Mouse (Mus musculus) forebrain, embryonic 11.5 days (tissue): Measurements from ENCODE around the gene Gm29094. TPM values are rescaled to one million over a fixed set of nuclear protein-coding genes. Genes with fewer than 3 reads are reported as not detected.
"Not testable (repeated sequence)": the region's sequence is repeated elsewhere in the genome, so short reads cannot be mapped to it uniquely, and the experiment has no call there.

Source experiments
- ATAC-seq: fragments of 200-750 bp; cut with Nextera tagmentation; replicated peaks from 2 replicates; pipeline ENCODE4 v1.8.0; 2017; ENCODE audit warnings: moderate TSS enrichment; ENCODE audit not compliant: low FRiP score
- DNase-seq: peaks from one replicate; pipeline ENCODE4 v3.0.0-alpha.2; 2017; ENCODE audit warnings: low spot score
- H3K27ac ChIP-seq: fragments of 300-500 bp; sonication (generic); 2 replicates; pipeline ENCODE4 v1.5.1; 2014; ENCODE audit warnings: low read depth, low read length
- H3K27me3 ChIP-seq: fragments of 300-500 bp; sonication (generic); 2 replicates; pipeline ENCODE4 v1.6.1; 2014; ENCODE audit warnings: mild to moderate bottlenecking, low read length, mixed read lengths; ENCODE audit not compliant: control insufficient read depth, insufficient read depth
- H3K36me3 ChIP-seq: fragments of 300-500 bp; sonication (generic); 2 replicates; pipeline ENCODE4 v1.6.1; 2014; ENCODE audit warnings: mild to moderate bottlenecking, low read length, moderate library complexity, mixed read lengths; ENCODE audit not compliant: control insufficient read depth, insufficient read depth
- H3K4me1 ChIP-seq: fragments of 300-500 bp; sonication (generic); replicated peaks from 2 replicates; pipeline ENCODE4 v1.6.1; 2014; ENCODE audit warnings: low read length, mixed read lengths; ENCODE audit not compliant: control insufficient read depth, insufficient read depth
- H3K4me2 ChIP-seq: fragments of 300-500 bp; sonication (generic); 2 replicates; pipeline ENCODE4 v1.6.1; 2014; ENCODE audit warnings: low read depth, mild to moderate bottlenecking, low read length, moderate library complexity, mixed read lengths; ENCODE audit not compliant: severe bottlenecking
- H3K4me3 ChIP-seq: fragments of 300-500 bp; sonication (generic); 2 replicates; pipeline ENCODE4 v1.5.1; 2014; ENCODE audit warnings: low read depth, low read length
- H3K9ac ChIP-seq: fragments of 300-500 bp; sonication (generic); 2 replicates; pipeline ENCODE4 v1.6.1; 2014; ENCODE audit warnings: low read length
- H3K9me3 ChIP-seq: fragments of 300-500 bp; sonication (generic); 2 replicates; pipeline ENCODE4 v1.6.1; 2016; ENCODE audit warnings: low read length, mixed read lengths; ENCODE audit not compliant: control insufficient read depth
- WGBS: fragments of 180-500 bp; shearing (Covaris S2); extraction: QIAGEN DNeasy Blood & Tissue Kit; methylation state at CpG from one replicate; pipeline ENCODE4 v1.1.7; 2014; 5-methylcytosine and 5-hydroxymethylcytosine counted together
- polyA plus RNA-seq: library from polyadenylated mRNA; unstranded; fragments of >200 nt; fragmentation: Nextera tagmentation; extraction: Ambion mirVana; gene quantifications from 2 replicates; pipeline ENCODE4 v1.2.1, GENCODE M21; 2014

The Gm29094 gene
- polyA plus RNA-seq = 0.33 and 1.3 TPM in 2 replicates

DNA sequence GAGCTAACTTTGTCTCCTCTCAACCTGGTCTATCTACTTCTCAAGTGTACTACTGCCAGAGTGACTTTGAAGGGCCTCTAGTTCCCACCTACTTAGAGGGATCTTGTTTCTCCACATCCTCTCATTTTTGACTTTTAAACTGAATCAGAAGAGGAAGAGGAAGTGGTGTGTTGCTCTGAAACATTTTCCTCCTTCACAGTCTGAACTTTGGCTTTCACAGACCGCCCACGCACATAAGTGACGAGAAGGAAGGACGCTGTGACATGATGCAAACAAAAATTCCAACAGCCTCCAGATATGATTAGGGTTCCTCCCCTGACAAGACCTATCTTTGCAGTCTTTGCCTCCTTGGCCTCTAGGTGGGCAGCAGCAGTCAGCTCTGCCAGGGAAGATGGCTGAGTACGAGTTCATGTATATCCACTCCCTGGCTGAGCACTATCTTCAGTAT lies at the start of gene Gm29094, which contains the start of gene Bcl2a1b:
Gene Gm29094 (plus strand): TSS at position 411 of the 448 bp plus-strand sequence.
Gene Bcl2a1b (plus strand): TSS at position 241 of the 448 bp plus-strand sequence.
- 92% methylated on average over 5 of the region's 5 CpGs for WGBS
- not testable (repeated sequence) for H3K4me2 ChIP-seq, H3K27me3 ChIP-seq, H3K4me1 ChIP-seq, H3K36me3 ChIP-seq, H3K9ac ChIP-seq, DNase-seq, ATAC-seq, H3K27ac ChIP-seq, H3K9me3 ChIP-seq, H3K4me3 ChIP-seq

DNA sequence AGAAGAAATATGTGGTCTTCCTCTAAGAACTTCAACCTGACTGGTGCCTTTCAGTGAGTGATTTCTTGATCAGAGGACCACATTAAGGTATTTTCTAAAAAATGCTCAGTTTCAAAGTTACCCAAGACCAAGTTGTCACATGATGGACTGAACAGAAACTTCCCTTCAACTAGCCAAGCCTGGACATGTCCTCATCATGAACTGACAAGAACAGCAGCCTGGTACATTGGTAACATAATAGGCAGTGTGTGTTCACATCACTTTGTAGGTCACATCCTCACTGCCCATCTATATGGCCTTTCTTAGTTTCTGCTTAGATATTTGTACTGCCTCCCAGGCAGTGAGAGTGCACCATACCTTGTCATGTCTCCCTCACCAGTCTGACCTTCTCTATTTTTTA lies 26.6 kb upstream of the Gm29094 start:
- not testable (repeated sequence) for ATAC-seq

DNA sequence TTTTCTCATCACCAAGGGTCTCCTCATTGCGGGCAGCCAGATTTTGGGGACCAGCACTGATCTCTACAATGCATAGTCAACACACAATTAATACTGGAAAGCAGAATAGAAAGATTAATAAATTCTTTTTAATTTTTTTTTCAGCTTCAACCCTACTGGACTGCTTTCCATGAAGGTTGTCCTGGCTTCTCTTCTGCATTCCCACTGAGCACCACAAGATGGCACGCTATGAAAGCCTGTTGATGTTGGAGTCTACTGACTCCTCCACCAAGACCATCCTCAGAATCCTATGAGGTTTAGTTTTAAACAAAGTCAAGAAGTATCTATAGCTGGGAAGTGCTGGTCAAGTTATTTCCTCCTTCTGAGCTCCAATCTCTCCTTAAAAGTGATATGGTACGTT lies 20.3 kb upstream of the Gm29094 start:
- H3K9ac ChIP-seq, ATAC-seq, H3K27ac ChIP-seq, H3K27me3 ChIP-seq, H3K4me3 ChIP-seq, H3K36me3 ChIP-seq, H3K4me2 ChIP-seq, H3K4me1 ChIP-seq, DNase-seq, H3K9me3 ChIP-seq: not testable (repeated sequence)
- 21% methylated on average over 2 of the region's 3 CpGs for WGBS

More for the DNA sequence above, 26.6 kb upstream of the Gm29094 start:
- not testable (repeated sequence) for H3K9me3 ChIP-seq, H3K9ac ChIP-seq, H3K4me1 ChIP-seq, H3K36me3 ChIP-seq, H3K27ac ChIP-seq, H3K27me3 ChIP-seq, H3K4me3 ChIP-seq, DNase-seq, H3K4me2 ChIP-seq

DNA sequence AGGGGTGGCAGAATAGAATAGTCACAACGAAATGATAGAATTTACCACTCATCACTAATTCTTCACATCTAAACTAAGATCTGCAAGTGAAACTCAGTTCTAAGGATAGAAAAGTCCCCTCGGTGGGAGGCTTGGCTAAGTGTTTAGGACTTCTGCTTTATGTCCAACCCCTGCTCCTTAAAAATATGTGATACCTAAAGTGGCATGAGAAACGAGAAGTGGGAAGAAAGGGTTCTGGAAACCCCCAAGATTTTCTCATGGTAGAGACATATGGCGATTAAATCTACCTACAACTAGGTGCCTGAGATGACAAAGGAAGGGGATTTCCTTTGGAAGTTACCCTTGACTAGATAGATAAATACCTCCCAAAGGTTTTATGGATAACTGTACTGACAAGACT lies 19.7 kb upstream of the Gm29094 start:
- 87% methylated on average over 2 of the region's 4 CpGs for WGBS
- H3K4me2 ChIP-seq, H3K4me3 ChIP-seq, H3K9ac ChIP-seq, H3K9me3 ChIP-seq, H3K27ac ChIP-seq, H3K4me1 ChIP-seq, H3K27me3 ChIP-seq, DNase-seq, ATAC-seq, H3K36me3 ChIP-seq: not testable (repeated sequence)

DNA sequence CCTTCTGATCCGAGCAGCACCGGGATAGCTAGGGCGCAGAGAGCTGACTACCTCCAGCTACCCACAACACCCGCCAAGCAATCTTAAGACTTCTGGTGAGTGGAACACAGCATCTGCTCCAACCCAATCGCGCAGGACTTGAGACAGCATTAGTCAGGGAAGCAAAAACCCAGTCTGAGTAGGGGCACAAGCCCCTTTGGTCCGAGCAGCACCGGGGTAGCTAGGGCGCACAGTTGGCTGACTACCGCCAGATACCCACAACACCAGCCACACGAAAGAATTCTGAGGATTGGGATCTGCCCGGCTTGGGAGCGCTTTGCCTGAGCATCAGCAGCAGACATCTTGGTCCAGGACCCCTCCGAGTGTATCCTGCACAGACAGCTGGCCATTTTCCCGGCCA lies 12.2 kb upstream of the Gm29094 start:
- not testable (repeated sequence) for H3K27ac ChIP-seq
- 77% methylated on average over 15 of the region's 15 CpGs for WGBS

DNA sequence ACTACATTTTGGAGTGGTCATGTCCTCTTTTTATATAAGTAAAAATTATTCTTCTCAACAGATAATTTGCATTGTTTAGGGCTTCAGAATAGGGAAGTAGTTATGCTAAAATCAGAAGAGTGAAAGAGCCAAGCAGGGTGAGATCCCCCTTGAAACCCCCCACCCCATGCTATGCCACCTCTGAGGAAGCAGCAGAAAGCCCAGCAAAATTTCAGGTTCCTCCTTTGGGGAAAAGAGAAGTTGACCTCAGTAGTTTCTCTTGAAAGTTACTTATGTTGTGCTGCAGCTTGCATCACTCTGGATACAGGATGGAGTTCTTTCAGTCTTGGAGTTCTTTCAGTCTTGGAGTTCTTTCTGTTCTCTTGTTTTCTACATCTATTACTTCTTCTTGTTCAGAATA lies 3.7 kb upstream of the Gm29094 start:
- not testable (repeated sequence) for H3K9me3 ChIP-seq, ATAC-seq, H3K9ac ChIP-seq, H3K4me2 ChIP-seq, H3K27ac ChIP-seq, H3K27me3 ChIP-seq, H3K4me1 ChIP-seq, DNase-seq, H3K4me3 ChIP-seq, H3K36me3 ChIP-seq

More for the DNA sequence above, 12.2 kb upstream of the Gm29094 start:
- H3K9me3 ChIP-seq, DNase-seq, H3K4me2 ChIP-seq, H3K36me3 ChIP-seq, ATAC-seq, H3K9ac ChIP-seq, H3K4me1 ChIP-seq, H3K4me3 ChIP-seq, H3K27me3 ChIP-seq: not testable (repeated sequence)

DNA sequence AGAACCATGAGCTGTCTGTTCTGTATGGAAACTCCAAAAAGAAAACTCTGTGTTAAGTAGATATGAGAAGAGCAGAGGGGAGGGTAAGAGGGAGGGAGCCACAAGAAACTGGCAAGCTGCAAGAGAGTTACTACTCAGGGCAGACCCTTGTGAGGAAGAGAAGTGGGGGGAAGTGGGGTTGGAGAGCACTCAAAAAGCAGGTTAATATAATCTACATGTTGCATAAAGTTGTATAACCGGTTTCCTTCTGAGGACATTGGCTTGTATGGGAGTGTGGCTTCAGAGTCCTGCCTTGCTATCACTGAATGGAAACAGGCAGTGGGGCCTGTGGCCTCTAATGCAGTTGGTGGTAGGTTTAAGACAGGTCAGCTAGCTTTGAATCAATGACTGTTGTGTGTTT lies 1.7 kb upstream of the Gm29094 start:
- ATAC-seq, H3K27me3 ChIP-seq, H3K4me1 ChIP-seq, DNase-seq, H3K9me3 ChIP-seq, H3K4me3 ChIP-seq, H3K36me3 ChIP-seq, H3K4me2 ChIP-seq, H3K9ac ChIP-seq, H3K27ac ChIP-seq: not testable (repeated sequence)
- WGBS = 100% methylated on average over 1 of the region's 1 CpGs

DNA sequence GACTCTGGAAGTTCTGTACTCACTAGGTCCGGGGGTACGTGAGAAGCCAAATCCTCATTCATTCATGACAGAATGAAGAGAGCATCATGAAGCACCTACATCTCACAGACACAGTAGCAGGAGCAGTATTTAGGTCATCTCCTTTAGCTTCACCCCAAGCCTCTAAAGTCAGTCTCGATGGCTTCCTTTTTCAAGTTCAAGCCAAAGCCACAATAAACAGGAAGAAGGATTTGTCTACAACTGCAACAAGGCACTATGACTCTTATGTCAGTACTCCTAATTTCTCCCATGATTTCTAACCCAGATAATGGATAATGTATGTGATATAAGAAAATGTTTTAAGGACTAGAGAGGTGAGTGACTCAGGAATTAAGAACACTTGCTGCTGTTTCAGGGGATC lies 830 bp upstream of the Gm29094 start:
- 91% methylated on average over 3 of the region's 3 CpGs for WGBS
- ATAC-seq = not testable (repeated sequence)

DNA sequence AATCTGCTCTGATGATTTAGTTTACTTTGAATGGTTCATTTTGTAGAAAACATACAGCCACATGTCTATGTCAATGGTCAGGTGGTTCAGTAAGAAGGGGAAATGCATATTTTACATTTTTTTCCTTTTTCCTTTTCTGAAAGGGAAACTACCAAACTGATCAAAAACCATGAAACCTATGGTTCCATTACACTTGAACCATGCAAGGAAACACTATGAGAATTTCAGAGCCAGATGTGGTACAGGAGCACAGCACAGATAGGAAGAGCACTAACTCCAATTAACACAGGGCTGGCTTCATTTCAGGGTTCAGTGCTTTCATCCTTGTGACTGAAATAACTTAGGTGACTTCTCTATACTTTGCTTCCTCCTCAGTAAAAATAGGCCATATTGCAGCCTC lies 3.1 kb downstream of the Gm29094 start:
- DNase-seq, H3K9me3 ChIP-seq, H3K27me3 ChIP-seq, H3K4me1 ChIP-seq, H3K36me3 ChIP-seq, H3K4me2 ChIP-seq, H3K4me3 ChIP-seq, ATAC-seq, H3K9ac ChIP-seq, H3K27ac ChIP-seq: not testable (repeated sequence)

More for the DNA sequence above, 830 bp upstream of the Gm29094 start:
- H3K4me2 ChIP-seq, H3K4me1 ChIP-seq, H3K36me3 ChIP-seq, DNase-seq, H3K4me3 ChIP-seq, H3K9ac ChIP-seq, H3K27me3 ChIP-seq, H3K9me3 ChIP-seq, H3K27ac ChIP-seq: not testable (repeated sequence)
